Mouse (Mus musculus): ENCODE results near the gene Asb15. TPM values are rescaled to one million over a fixed set of nuclear protein-coding genes. Genes with fewer than 3 reads are reported as not detected.

Asb15 gene
- 0.03 and 0.04 TPM in 2 replicates for polyA plus RNA-seq (2015; fragmentation: Nextera tagmentation; extraction: Ambion mirVana)

DNA sequence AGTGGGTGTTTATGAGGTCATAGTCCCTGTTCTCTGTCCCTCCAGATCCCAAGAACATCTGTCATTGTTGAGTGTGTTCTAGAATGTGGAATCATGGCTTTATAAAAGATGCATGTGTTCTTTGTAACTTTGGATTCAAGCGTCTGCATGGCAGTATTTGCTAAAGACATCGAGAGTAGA, at the start of gene Asb15:
Asb15 (plus strand) TSS at position 81 of the 180 bp plus-strand sequence.

DNA sequence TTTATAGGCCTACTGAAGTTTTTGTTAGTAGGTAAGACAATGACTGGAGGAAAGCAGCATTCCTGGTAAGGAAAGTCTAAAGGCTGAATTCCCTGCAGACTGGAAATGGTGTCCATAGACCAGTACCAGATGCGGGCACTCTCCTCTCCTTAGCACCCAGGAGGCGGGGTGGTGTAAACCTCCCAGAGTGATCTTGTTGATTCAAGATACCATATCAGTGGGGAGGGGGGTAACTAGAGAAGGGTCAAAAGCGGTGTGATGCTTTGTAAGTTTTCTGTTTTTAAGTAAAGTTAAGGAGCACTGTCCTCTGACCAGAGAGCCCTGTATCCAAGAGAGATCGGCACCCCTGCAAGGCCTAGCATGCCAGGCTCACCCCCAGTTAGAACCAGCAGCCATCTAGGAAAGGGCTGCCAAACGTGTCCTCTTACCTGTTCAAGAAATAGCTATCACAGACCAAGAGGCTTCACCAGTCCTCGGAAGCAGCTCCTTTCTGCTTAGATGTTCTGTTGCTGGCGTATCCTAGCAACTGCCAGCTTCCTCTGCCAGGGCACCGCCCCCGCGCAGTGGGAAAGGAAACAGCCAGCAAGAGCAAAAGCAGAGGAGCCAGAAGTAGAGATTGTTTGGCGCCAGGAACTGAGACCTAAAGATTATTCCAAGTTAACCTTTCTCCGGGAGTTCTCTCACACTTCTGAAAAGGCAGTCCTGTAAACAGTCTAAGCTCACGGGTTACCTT, 13.2 kb upstream of the Asb15 start, which contains the start of gene Iqub:
Iqub (minus strand) TSS at position 516 of the 733 bp plus-strand sequence.

DNA sequence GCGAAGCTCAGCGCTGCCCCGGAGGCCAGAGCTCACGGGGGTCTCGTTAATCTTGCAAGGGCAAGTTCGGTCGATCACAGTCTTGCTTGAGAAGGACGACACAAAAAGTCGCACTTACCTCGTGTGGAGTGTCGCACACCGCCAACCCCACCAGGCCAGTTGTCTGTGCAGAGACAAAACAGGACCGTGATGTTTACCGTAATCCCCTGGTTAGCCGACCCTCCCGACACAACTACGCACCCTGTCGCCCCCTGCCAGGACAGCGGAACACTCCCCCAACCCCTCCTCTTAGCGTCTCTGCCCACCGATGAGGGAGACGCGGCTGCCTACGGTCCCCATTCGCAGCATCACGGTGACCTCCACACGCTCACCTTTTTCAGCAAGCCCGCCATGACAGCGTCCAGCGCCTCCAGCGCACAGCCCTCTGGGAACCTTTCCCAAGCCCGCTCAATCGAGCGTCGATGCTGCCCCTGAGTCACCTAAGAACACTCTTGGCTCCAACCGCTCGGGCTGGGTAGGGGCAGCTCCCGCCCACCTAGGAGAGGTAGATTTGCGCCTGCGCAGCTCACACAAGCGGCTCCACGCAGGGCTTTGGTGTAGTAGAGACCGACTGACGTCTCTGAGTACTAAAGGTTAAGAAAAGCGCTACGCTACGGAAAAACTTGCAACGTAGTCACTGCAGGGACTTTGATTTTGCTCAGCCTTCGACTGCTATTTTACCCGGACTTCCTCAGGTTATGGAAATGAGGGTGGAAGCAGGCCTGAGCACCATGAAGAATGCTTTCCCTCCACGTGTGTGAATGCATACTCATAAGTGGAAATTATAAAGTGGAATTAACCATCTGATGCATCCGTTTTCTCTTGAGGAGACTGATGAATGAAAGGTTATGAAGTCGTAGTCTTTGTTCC, 535 bp upstream of the Asb15 start, which contains the start of gene Ndufa5:
Ndufa5 (minus strand) TSS at position 859 of the 909 bp plus-strand sequence.

DNA sequence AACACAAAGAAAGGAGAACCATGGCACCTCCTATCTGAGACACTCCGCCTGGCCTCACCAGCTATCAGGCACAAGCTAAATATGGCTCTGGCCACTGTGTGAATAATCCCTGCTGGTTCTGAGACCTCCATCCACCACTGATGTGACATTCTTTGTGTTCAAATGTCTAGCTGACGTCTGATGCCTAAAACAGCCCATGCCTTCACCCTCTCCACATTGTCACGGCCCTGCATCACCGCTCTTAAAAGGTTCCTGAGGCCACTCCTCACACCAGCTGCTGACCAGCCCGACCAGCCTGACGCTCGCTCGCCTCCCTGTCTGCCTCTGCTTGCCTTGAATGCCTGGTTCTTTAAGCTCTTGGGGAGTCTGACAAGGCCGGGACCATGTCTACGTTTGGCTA, 69.6 kb downstream of the Asb15 start, which contains the start of gene Lmod2:
Lmod2 (plus strand) TSS at position 263 of the 400 bp plus-strand sequence.

Other genes with a start within 250 kb of the Asb15 start
- gene Iqub, start 13.1 kb upstream of the Asb15 start, polyA plus RNA-seq (2015; fragmentation: Nextera tagmentation; extraction: Ambion mirVana) = 0.09 and 0.23 TPM in 2 replicates
- 666 and 1,004 TPM in 2 replicates for gene Ndufa5, start 131 bp upstream of the Asb15 start, polyA plus RNA-seq (2015; fragmentation: Nextera tagmentation; extraction: Ambion mirVana)
- 1.2 TPM in 1 of 2 replicates, not detected in the other for gene Lmod2, start 69.6 kb downstream of the Asb15 start, polyA plus RNA-seq (2015; fragmentation: Nextera tagmentation; extraction: Ambion mirVana)
- gene Wasl, start 136.9 kb downstream of the Asb15 start, polyA plus RNA-seq (2015; fragmentation: Nextera tagmentation; extraction: Ambion mirVana) = 60.0 and 71.6 TPM in 2 replicates
- not detected in 2 replicates for gene Hyal6, start 205.1 kb downstream of the Asb15 start, polyA plus RNA-seq (2015; fragmentation: Nextera tagmentation; extraction: Ambion mirVana)
- 0.06 TPM in 1 of 2 replicates, not detected in the other for gene Hyal4, start 220.2 kb downstream of the Asb15 start, polyA plus RNA-seq (2015; fragmentation: Nextera tagmentation; extraction: Ambion mirVana)